Mouse (Mus musculus) megakaryocyte, embryonic 14.5 days (primary cell): ENCODE results near the gene Prdm2. TPM values are rescaled to one million over a fixed set of nuclear protein-coding genes. Genes with fewer than 3 reads are reported as not detected.

Source experiments
- H3K27me3 ChIP-seq: replicated peaks from 2 replicates; pipeline ENCODE3; 2012; ENCODE audit warnings: inconsistent platforms
- H3K36me3 ChIP-seq: replicated peaks from 2 replicates; pipeline ENCODE3; 2012; ENCODE audit warnings: low read length, inconsistent platforms, mixed read lengths
- H3K4me1 ChIP-seq: 2 replicates; pipeline ENCODE4 v1.6.1; 2012; ENCODE audit warnings: inconsistent platforms
- H3K4me3 ChIP-seq: replicated peaks from 2 replicates; pipeline ENCODE3; 2012; ENCODE audit warnings: moderate library complexity, mild to moderate bottlenecking, inconsistent platforms
- H3K9me3 ChIP-seq: 2 replicates; pipeline ENCODE4 v1.6.1; 2012; ENCODE audit warnings: inconsistent platforms
- FLI1 ChIP-seq: IDR thresholded peaks from 2 replicates; pipeline ENCODE4 v1.6.1; 2012; ENCODE audit warnings: low read length, inconsistent platforms, mixed read lengths
- GATA1 ChIP-seq: IDR thresholded peaks from 3 replicates; pipeline ENCODE4 v1.6.1; 2012; ENCODE audit warnings: mixed read lengths, low read length, inconsistent platforms, borderline replicate concordance
- polyA plus RNA-seq: library from polyadenylated mRNA; stranded (reverse); fragments of >175 nt; gene quantifications from 2 replicates; pipeline ENCODE4 v1.2.3, GENCODE M21; 2012; ENCODE audit warnings: low replicate concordance; ENCODE audit not compliant: insufficient read depth

The Prdm2 gene
- polyA plus RNA-seq, 1 experiment, result 4.5 TPM

DNA sequence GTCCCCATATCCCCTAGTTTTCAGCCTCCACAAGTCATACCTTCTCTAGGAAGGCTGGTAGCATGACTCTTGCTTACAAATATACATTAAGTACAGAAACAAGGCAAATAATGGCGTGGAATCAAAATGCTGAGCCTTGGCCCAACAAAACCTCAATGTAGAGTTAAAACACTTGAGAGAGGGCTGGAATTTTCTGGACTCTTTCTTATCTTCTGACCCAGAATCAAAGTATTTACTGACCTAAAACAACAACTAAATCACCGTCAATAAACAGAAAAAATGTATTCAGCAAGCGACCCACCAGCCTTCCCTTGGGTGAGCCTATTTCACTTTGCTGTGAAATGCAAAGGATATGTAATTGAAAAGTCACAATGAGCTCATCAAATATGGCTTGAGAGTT lies 52.0 kb downstream of the Prdm2 start:
- Histone ChIP-seq H3K4me1 (peaks cover 53% of the 10 kb centered on the region), H3K27me3 (no peaks in the 10 kb centered on the region), H3K9me3 (no peaks in the 10 kb centered on the region), H3K4me3 (peak overlapping the region; percentile 98), H3K36me3 (peaks cover 23% of the 10 kb centered on the region)
- TF ChIP-seq GATA1 (no peak), FLI1 (no peak)

DNA sequence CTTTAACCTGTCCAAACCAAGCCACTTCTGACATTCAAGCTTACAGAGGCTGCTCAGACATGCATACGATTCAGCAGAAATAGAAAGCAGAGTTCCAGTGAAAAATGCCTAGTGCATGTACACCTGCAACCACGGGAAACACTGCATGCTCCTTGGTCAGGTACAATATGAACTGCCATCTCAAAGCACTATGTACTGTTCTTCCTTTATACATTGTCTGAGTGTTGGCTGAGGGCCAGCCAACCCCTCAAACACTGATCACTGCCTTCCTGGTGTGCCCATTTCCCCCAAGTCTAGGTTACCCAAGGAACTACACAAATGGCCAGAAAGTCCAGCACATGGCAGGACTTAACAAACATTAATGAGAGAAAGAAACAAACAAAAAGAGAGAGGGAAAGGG lies 53.5 kb downstream of the Prdm2 start:
- peak overlapping the region; percentile 80 for H3K4me3 ChIP-seq
- no peaks in the 10 kb centered on the region for H3K9me3 ChIP-seq
- peaks cover 68% of the 10 kb centered on the region for H3K4me1 ChIP-seq
- H3K36me3 ChIP-seq, result peaks cover 32% of the 10 kb centered on the region
- TF ChIP-seq GATA1 (no peak), FLI1 (no peak)
- H3K27me3 ChIP-seq, result no peaks in the 10 kb centered on the region

DNA sequence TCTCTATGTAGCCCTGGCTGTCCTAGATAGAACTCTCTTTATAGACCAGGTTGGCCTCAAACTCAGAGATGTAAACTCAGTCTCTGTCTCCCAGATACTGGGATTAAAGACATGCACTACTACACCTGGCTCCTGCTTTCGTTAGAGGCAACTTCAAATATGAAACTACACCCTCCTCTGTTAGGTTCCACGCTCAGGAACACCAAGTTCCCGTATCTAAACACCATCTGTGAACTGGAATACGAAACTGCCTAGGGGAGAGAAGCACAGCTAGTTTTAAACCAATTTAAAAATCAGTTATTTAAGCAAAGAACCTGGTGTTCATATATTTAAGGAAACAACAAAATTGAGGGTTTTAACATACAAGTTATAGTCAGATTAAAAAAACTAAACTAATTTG lies 56.9 kb downstream of the Prdm2 start:
- Histone ChIP-seq H3K4me1 (peaks cover 82% of the 10 kb centered on the region), H3K27me3 (no peaks in the 10 kb centered on the region), H3K4me3 (no peak overlapping the region), H3K36me3 (peaks cover 44% of the 10 kb centered on the region), H3K9me3 (no peaks in the 10 kb centered on the region)
- TF ChIP-seq FLI1 (no peak), GATA1 (no peak)

DNA sequence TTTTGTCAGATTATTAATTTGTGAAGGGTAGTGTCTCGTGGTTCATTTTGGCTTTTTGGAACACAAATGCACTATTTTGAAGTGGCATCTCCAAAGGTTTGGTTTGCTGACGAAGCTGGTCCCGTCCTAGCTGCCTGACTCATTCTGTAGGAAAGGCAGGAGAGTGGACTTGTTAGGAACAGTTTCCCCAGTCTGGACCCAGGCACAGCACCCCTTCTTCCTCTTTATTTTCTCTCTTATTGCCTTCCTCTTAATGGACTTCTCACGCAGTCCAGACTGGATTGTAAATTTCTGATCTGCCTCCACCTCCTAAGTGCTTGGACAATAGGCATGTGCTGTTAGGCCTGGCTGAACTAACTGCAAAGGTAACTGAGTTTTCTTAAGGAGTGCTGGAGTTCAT lies 57.8 kb downstream of the Prdm2 start:
- no peaks in the 10 kb centered on the region for H3K27me3 ChIP-seq
- H3K4me1 ChIP-seq, result peaks cover 83% of the 10 kb centered on the region
- no peak overlapping the region for H3K4me3 ChIP-seq
- no peaks in the 10 kb centered on the region for H3K9me3 ChIP-seq
- no peak for TF ChIP-seq FLI1
- TF ChIP-seq GATA1, result no peak
- H3K36me3 ChIP-seq, result peaks cover 46% of the 10 kb centered on the region

DNA sequence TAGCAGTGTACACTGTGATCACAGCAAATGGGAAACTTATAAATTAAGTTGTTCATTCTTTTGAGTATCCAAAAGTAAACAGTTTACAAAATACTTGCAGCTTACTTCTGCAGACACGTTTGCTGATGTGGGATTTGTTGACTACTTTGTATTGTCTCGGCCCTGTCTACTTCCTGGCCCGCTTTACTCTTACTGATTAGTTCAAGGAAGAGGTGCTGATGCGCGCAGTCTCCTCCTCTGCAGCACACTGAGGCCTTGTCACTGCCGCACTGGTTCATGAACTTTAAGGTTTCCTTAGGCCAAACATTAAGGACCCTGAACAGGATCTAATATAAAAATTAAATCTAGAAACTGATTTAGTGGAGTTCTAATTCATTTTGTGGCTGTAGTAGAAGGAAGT lies 58.2 kb downstream of the Prdm2 start:
- Histone ChIP-seq H3K36me3 (peaks cover 47% of the 10 kb centered on the region), H3K9me3 (no peaks in the 10 kb centered on the region), H3K4me1 (peaks cover 83% of the 10 kb centered on the region), H3K27me3 (no peaks in the 10 kb centered on the region), H3K4me3 (no peak overlapping the region)
- no peak for TF ChIP-seq GATA1
- no peak for TF ChIP-seq FLI1

DNA sequence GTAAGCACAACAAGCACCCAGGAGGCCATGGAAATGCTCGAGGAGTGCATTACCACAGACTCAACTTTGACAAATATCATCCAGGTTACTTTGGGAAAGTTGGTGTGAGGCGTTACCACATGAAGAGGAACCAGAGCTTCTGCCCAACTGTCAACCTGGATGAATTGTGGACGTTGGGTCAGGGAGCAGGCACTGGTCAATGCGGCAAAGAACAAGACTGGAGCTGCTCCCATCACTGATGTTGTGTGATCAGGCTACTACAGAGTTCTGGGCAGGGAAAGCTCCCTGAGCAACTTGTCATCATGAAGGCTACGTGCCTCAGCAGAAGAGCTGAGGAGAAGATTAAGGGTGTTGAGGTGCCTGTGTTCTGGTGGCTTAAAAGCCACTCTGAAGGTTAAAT lies 60.2 kb downstream of the Prdm2 start:
- H3K27me3 ChIP-seq, result no peaks in the 10 kb centered on the region
- peaks cover 78% of the 10 kb centered on the region for H3K4me1 ChIP-seq
- H3K9me3 ChIP-seq, result no peaks in the 10 kb centered on the region
- H3K4me3 ChIP-seq, result no peak overlapping the region
- peaks cover 46% of the 10 kb centered on the region for H3K36me3 ChIP-seq
- TF ChIP-seq FLI1 (no peak), GATA1 (no peak)

DNA sequence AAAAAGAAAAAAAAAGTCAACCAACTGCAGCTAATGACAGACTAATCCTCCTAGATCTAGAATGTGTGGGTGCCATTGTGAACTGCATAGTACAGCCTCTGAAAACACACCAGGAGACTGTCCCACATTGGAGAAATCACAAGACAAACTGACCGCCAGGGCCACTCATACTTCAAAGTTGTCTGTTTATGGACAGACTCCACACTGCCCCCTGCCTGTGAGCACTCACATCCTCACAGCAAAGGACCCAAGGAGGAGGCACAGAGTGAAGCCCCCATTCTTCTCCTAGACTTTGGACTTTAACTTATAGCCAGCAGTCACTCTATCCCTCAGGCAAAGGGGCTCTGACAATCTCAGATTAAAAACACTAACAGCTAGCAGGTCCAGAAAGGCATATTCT lies 61.5 kb downstream of the Prdm2 start:
- no peak overlapping the region for H3K4me3 ChIP-seq
- peaks cover 40% of the 10 kb centered on the region for H3K36me3 ChIP-seq
- H3K9me3 ChIP-seq, result no peaks in the 10 kb centered on the region
- no peaks in the 10 kb centered on the region for H3K27me3 ChIP-seq
- no peak for TF ChIP-seq GATA1
- peaks cover 78% of the 10 kb centered on the region for H3K4me1 ChIP-seq

DNA sequence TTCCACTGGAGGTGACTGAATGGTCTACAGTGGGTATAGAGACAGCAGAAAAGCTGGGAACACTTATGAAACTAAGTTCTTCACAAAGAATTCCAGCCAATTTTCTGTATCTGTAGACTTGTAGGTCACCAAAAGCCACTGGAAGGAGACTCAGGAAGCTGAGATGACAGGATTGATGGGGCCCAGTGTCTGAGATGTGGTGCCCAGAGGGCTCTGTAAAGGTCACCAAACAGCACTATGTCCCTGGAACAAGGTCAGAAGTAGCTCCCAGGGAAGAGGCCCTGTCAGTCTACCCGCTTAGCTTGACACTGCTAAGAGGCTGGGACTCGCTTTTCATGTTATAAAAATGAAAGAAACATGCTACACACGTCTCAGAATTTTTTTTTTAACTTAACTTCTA lies 65.1 kb downstream of the Prdm2 start:
- H3K9me3 ChIP-seq, result no peaks in the 10 kb centered on the region
- H3K4me3 ChIP-seq, result no peak overlapping the region
- peaks cover 24% of the 10 kb centered on the region for H3K36me3 ChIP-seq
- peaks cover 85% of the 10 kb centered on the region for H3K4me1 ChIP-seq
- H3K27me3 ChIP-seq, result no peaks in the 10 kb centered on the region
- TF ChIP-seq GATA1 (no peak), FLI1 (no peak)

DNA sequence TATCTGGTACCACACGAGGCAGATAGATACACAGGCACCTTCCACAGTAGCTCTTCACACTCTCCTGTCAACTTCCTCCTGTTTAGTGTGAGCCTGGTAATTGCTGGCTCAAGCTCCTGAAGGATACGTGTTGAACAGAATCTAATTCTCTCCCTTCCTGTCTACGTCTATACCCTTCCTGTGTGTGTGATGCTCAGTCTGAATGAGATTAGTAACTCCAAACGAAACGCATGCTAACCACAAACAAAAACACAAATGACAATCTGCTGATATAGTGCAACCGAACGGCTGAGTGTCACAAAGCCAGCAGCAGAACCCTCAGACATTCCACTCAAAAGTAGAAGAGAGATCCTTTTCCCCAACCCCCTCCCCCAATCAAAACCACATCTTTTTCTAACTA lies 69.2 kb downstream of the Prdm2 start:
- H3K4me1 ChIP-seq, result peaks cover 66% of the 10 kb centered on the region
- TF ChIP-seq GATA1 (no peak), FLI1 (no peak)
- no peaks in the 10 kb centered on the region for H3K27me3 ChIP-seq
- H3K36me3 ChIP-seq, result peaks cover 46% of the 10 kb centered on the region
- H3K9me3 ChIP-seq, result no peaks in the 10 kb centered on the region
- peak overlapping the region; percentile 81 for H3K4me3 ChIP-seq

DNA sequence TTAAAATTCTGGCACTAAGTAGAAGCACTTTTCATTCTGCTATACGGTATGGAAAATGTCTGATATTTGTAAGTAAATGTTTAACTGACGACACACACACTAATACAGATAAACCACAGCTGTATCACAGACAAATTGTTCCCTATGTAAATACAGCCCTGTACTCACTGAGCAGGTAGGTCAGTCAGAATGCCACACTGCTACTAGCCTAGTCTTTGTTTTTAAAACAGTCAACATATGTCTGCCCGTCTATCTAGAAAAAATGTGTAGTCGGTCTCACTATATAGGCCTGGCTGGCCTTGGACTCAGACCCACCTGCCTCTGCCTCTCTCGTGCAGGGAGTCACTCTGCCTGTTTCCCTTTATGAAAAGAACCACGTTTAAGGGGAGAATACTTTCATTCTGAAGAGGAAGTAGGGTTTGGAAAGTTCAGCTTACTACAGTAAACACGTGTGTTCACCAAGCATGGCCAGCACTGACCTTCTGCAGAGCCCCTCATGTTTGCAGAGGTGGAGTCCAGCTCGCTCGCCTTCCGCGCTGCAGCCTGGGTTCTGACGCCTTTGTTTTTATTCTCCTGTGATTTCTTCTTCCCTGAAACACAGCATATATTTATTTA lies 71.0 kb downstream of the Prdm2 start:
- Histone ChIP-seq H3K9me3 (no peaks in the 10 kb centered on the region), H3K36me3 (peaks cover 44% of the 10 kb centered on the region), H3K4me1 (peaks cover 47% of the 10 kb centered on the region), H3K27me3 (no peaks in the 10 kb centered on the region), H3K4me3 (no peak overlapping the region)
- no peak for TF ChIP-seq GATA1

DNA sequence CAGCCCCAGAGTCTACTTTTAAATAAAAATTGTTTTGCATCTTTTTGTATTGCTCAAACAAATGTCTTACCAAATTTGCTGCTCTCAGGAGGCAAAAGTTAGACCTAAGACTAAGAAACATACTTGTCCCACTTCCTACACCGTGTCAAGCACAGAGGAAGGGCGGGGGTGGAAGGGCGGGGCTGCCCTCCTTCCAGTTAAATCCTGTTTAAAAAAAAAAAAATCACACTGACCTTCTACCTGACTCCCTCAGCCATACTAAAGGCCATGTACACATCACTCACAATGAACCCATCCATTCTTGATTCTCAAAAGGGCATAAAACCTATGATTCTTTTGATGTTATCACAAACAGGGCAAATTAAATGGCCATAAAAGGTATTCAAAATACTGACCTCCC lies 71.9 kb downstream of the Prdm2 start:
- Histone ChIP-seq H3K4me1 (peaks cover 39% of the 10 kb centered on the region), H3K9me3 (no peaks in the 10 kb centered on the region), H3K27me3 (no peaks in the 10 kb centered on the region), H3K4me3 (no peak overlapping the region), H3K36me3 (peaks cover 47% of the 10 kb centered on the region)
- TF ChIP-seq GATA1 (no peak), FLI1 (no peak)
